Mouse (Mus musculus) naive thymus-derived CD4-positive, alpha-beta T cell, adult 2 months (primary cell): ENCODE data around the gene Pak3.

Source experiments
- DNase-seq: peaks from one replicate; pipeline ENCODE4 v3.0.0-alpha.2; 2011; ENCODE audit warnings: low read depth

Gene Pak3

DNA sequence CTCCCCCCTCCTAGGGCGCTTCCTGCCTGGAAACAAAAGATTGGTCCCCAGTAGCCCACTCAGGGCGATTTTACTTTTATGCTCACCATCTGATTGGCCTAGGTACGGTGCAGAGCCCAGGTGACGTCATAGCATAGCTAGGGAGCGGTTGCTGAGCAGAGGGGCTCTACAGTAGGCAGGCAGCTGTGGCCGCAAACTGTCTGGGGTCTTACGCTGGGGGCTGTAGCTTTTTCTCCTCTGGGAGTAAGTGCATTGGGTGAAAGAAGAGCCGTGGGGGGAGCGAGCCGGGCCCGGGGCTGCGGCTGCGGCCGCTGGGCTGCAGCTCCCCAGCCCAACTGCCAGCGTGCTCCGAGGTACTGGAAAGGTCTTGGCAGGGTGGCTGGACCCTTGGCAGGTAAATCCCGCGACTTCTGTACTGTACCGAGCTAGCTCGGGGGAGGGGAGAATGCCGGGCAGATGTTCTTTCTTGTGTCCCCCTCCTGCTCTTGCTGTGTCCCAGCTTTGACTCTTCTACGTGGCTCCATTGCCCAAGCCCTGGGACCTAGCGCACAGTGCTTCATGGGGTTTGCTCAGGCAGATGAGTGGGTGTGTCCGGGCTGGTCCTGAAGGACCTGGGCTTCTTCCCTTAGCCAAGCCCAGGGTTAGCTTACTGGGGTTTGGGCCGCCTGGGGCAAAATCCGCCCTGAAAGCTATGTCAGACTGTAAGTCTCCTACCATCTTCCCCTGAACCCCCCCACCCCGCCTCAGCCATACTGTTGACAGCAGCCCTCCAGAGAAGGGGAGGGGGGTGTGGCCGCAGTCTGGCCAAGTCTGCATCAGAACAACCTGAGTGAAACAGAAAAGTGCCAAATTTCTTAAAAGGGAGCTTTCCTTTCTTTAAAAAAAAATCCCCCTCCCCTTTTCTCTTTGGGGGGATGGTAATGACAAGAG is 146.1 kb downstream of the Pak3 start:
- DNase-seq: no peak

- no peak for DNase-seq
Measured at GRCm38 (mm10) chrX:143665771-143666170, 147.4 kb downstream of the Pak3 start.

DNA sequence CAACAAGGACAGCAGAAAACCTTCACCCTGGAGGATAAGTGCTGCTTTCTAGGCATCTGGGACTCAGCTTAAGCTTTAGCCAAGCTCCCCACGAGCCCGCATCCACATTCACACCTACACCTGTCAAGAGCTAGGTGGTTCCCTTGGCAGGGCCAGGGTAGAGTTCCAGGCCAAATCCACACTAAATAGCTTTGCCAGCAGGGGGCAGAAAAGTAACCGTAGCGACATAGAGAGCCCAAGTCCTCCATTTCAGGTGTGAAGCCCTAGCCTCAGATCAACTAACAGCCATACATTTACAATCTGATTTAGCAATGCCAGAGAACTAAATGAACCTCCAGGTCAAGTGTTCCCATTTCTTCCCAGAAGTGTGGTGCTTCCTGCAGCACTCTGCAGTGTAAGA is 148.6 kb downstream of the Pak3 start:
- DNase-seq: no peak

- DNase-seq: no peak
Measured at GRCm38 (mm10) chrX:143668242-143668641, 149.9 kb downstream of the Pak3 start.

DNA sequence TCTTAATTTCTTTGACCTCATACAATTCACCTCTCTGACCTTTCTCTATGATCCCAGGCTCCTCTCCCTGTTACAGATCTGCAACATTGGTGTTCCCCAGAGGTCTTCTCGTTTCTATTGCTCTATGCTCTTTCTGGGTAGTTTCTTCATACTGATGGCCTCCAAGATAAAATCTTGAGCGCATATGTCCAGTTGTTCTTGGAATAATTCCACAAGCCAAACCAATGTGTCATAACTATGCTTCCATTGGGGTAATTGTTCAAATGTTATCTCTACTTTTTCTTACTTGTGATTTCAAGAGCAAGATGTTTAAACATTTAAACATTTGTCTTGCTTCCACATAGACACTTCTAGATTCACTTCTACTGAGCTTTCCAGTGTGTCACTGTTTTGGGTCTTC is 160.2 kb downstream of the Pak3 start:
- DNase-seq: no peak

- no peak for DNase-seq
Measured at GRCm38 (mm10) chrX:143722250-143722649, 203.9 kb downstream of the Pak3 start.

DNA sequence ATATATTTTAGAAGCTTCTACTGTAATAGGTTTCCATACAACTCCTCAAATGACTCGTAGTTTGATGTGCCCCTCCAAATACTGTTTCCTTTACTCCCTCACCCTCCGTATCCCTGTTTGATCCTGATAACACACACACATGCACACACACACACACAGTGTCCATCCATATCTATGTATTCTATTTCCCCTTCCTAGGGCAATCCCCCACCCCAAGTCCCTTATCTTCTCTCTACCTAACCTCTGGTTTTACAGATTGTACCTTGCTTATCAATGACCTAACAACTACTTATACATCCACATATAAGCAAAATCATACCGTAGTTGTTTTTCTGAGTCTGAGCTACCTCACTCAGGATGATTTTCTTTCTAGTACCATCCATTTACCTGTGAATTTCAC is 207.0 kb downstream of the Pak3 start:
- DNase-seq: no peak

DNA sequence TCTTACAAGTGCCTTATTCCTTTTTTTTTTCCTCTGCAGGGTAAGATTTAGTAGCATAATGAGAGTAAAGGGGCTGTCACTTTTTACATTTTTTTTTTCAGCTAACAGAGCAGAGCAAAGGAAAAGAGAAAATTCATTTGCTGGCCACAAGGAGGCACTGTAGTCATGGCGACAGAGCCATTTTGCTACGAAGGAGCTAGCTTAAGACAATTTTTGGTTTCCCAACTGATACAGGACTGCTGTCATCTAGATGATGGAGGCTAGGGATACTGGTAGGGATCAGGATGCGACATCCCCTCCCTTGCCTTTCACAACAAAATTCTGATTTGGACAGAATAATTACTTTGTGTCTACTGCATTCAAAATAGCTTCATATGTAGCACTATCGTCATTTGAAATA is 217.6 kb downstream of the Pak3 start:
- DNase-seq: no peak

DNA sequence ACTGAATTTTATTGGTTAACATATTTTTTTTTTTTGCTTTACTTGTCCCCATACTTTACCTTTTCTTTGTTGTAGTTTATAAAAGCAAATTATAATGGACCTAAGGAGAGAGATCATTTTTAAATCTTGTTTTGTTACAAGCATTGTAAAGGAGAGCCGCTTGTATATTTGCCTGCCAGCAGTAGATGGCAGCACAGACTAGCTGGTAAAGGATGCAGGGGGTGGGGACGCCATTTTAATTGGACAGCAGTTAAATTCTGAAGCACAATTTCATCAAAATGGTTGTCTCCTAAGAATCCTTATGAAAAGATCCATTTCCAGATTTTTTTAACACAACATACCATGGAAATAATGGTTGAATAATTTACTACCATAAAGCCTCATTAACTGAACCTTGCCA is 220.8 kb downstream of the Pak3 start:
- no peak for DNase-seq

- DNase-seq: no peak
Measured at GRCm38 (mm10) chrX:143762556-143762955, 244.2 kb downstream of the Pak3 start.

DNA sequence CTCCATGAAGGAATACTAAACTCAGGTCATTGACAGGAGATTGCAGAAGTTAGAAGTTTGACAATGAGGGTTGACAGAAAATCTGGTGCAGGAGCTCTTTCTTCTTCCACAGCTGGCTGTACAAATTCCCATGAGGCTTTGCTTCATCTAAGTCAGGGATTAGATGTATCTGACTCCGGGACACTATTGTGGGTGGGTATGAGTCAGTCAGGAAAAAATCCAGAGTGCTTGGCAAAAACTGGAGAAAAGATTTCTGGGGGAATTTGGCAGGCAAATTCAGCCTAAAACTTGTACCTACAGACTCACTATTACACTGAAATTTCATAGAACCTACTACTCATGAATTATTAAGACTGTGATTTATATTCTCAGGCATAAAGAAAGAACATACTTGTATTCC is 297.6 kb downstream of the Pak3 start:
- DNase-seq: no peak

DNA sequence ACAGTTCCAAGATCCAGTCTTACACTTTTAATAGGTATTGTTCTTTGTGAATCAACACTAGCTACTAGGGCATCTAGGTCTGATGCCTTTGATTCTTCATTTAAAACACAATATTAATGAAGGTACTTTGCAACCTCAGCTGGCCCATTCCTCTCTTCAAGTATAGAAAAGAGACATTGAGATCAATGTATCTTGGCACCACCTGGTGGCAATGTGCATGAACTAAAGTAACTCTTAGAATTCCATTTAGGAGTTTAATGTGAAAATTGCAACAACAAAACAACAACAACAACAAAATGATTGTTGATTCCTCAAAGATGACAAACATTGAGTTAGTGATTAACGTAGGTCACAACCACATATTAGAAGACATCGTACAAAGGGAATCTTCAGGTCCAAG is 300.6 kb downstream of the Pak3 start:
- DNase-seq: no peak

DNA sequence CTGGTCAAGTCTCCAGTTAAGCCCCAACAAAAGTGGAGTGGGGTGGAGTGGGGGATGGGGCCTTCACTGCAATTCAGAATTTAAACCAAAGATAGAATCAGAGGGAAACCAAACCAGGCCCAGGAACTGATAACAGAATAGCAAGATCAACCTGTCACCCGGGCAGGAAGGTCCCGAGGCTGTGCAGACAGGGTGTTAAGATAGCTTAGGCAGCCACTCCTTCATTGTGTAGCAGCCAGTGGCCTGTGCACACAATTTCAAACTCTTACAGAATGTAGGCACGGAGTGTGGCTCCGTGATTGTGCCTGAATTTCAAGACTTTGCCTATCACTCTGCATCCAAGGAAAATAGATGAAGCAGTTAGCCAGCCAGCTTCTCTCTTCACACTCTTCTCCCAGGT is 308.1 kb downstream of the Pak3 start:
- DNase-seq: no peak

- no peak for DNase-seq
Measured at GRCm38 (mm10) chrX:143827212-143827611, 308.8 kb downstream of the Pak3 start, which contains the start of gene Capn6. Gene Capn6 (minus strand): TSS chrX:143827414.

DNA sequence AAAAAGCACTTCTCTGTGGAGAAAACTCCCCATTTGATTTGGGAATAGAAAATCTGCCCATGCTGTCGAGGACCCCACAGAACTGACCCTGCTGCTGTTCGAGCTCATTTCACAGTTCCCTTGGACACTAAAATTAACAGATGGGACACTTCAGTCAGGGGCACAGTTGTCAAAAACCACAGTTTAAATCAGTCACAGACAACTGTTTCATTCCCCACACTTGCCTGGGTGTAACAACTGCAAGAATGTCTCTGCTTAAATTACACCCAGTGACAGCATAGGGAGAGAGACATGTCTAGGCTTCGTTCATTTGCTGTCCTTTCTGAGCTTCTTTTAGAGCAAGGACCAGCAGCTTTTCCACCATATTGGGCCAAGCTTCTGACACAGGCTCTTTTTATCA is 328.2 kb downstream of the Pak3 start:
- DNase-seq: no peak
